Mouse (Mus musculus) kidney, adult 2 months (tissue): ENCODE measurements at regions not wholly inside any gene's neighbourhood (a gene's known extent, or its start where the extent isn't known, plus 50 kb on each side); places are given as distances from the start of the nearest gene placed in this dataset.

Experiments
- CTCF ChIP-seq: fragments of 200-500 bp; conservative IDR thresholded peaks from 2 replicates; pipeline ENCODE4 v1.5.1; 2011; ENCODE audit warnings: low read depth, mild to moderate bottlenecking, control low read depth, low read length, moderate library complexity, mixed read lengths; ENCODE audit not compliant: insufficient read depth, insufficient read length
- POLR2A ChIP-seq: fragments of 200-500 bp; IDR thresholded peaks from one replicate; pipeline ENCODE4 v1.6.1; 2011; ENCODE audit warnings: low read depth, low read length, control low read depth

DNA sequence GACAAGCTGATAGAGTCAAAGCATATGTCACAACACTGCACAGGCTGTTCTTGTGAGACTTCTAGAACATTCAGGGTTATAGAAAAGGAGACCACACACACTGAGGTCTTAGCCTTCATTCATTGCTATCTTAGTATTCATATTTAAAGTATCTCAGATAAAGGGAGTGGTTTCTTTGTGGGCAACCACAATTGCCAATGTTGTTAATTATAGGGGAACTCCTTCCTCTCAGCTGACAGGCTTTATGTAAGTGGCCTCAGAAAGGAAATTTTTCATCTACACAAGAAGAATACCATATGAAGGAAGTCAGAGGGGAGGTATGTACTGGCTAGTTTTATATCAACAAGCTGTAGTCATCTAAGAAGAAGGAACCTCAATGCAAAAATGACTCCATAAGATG lies 53.0 kb upstream of the Rfc3 start:
- TF ChIP-seq POLR2A (no peak), CTCF (no peak)
